In the genomic region with DNA sequence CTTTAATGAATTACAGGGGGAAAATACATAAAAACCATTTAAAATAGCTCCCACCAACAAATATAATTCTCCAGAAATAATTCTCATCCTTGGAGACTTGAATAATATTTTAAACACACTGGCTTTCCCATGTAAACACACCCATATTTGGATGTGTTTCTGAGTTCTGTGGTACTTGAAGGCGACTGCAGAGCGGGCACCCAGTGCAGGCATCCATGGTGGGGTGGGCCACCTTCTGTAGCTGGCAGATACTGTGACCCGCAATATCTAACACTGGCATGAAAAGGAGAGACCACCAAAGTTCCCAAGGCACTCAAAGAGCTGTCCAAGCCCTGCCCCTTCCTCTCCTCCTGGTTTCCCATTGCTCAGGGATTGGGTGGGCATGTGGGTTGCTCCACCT, we compare ENCODE assay signal across 22 mouse cellular contexts.
A peak's percentile ranks its signal among the peaks of the same experiment; 100 is the strongest.
DNase-seq lines count a peak whose midpoint lies in the region; ATAC-seq and TF ChIP-seq lines count a peak whose summit lies in the region.
"Had no signal": no experiment of that assay in that cellular context is flagged by ENCODE, and none has a peak within 500 bp of the region (broad histone marks: within the 10 kb centered on the region; RNA-seq: fewer than 3 reads in every experiment).

No protein-coding gene starts in this region.

- H3K27me3 ChIP-seq in heart, adult 2 months (ENCODE audit: control insufficient read depth, insufficient read depth, low read length): no peaks in the 10 kb centered on the region
- no peaks in the 10 kb centered on the region for H3K27me3 ChIP-seq in lung, embryonic 15.5 days
- no peaks in the 10 kb centered on the region for H3K27me3 ChIP-seq in small intestine, adult 2 months (ENCODE audit: control insufficient read depth, insufficient read depth, low read length)
- H3K27me3 ChIP-seq in stomach, postnatal 0 days (ENCODE audit: control insufficient read depth, insufficient read depth, low read length): no peaks in the 10 kb centered on the region
- H3K27me3 ChIP-seq: CH12.LX; embryonic facial prominence, embryonic 12.5 days; forebrain, embryonic 15.5 days; hindbrain, embryonic 12.5 days; Patski had no signal

- 96% methylated on average over 3 of the region's 3 CpGs for WGBS in heart, adult 2 months
- 61% methylated on average over 3 of the region's 3 CpGs for WGBS in lung, embryonic 15.5 days
- 74% methylated on average over 3 of the region's 3 CpGs for WGBS in lung, adult 2 months
- WGBS in small intestine, adult 2 months: 85% methylated on average over 3 of the region's 3 CpGs
- WGBS in stomach, postnatal 0 days: 56% methylated on average over 3 of the region's 3 CpGs

- no peak for TF ChIP-seq POLR2A in heart, adult 2 months (IDR thresholded peaks at IDR 0.05; ENCODE audit: insufficient read depth, low read depth, low read length)
- no peak for TF ChIP-seq POLR2A in lung, adult 2 months (IDR thresholded peaks at IDR 0.05; ENCODE audit: borderline replicate concordance, extremely low read depth, low read depth, low read length)
- no peak for TF ChIP-seq POLR2A in small intestine, adult 2 months (IDR thresholded peaks at IDR 0.05; ENCODE audit: low read depth, low read length)

- peak overlapping the region; percentile 11; the same call in 1 of the 2 replicates for H3K27ac ChIP-seq in heart, adult 2 months
- H3K27ac ChIP-seq in lung, embryonic 15.5 days: peak overlapping the region; percentile 58; the same call in 1 of the 2 replicates
- H3K27ac ChIP-seq in small intestine, adult 2 months (ENCODE audit: insufficient read depth, low read depth, low read length): 0 out of 2 replicates have a peak overlapping the region, but pooled peaks have one; percentile 37
- H3K27ac ChIP-seq in stomach, postnatal 0 days (replicated peaks): peak overlapping the region; percentile 90
- H3K27ac ChIP-seq: embryonic facial prominence, embryonic 12.5 days; forebrain, embryonic 15.5 days; heart, embryonic 10.5 days; hindbrain, embryonic 12.5 days had no signal

- DNase-seq in heart, adult 2 months: no peak
- DNase-seq in heart, adult 11 months: no peak
- no peak for DNase-seq in lung, adult 2 months
- no peak for DNase-seq in stomach, postnatal 0 days (ENCODE audit: low spot score)
- DNase-seq in adrenal gland, postnatal 14 days: no peak
- DNase-seq: adrenal gland, adult 2 months; adrenal gland, postnatal 36 days; cerebellum, adult 9-10 months; cerebellum, postnatal 25 days; gastrocnemius, postnatal 14 days; heart, postnatal 10 days; heart, postnatal 4 days had no signal

- H3K4me3 ChIP-seq in heart, adult 2 months: no peak overlapping the region
- H3K4me3 ChIP-seq in lung, embryonic 15.5 days: no peak overlapping the region
- no peak overlapping the region for H3K4me3 ChIP-seq in lung, adult 2 months (replicated peaks; ENCODE audit: extremely low read depth, low read depth, low read length)
- no peak overlapping the region for H3K4me3 ChIP-seq in small intestine, adult 2 months (ENCODE audit: low read depth, low read length)
- no peak overlapping the region for H3K4me3 ChIP-seq in stomach, postnatal 0 days (ENCODE audit: low read depth, low read length)
- H3K4me3 ChIP-seq: embryonic facial prominence, embryonic 12.5 days; forebrain, embryonic 15.5 days; heart, embryonic 10.5 days; hindbrain, embryonic 12.5 days had no signal

- no peaks in the 10 kb centered on the region for H3K36me3 ChIP-seq in heart, adult 2 months (ENCODE audit: control insufficient read depth, insufficient read depth, low read length)
- H3K36me3 ChIP-seq in lung, embryonic 15.5 days: peaks cover under 1% of the 10 kb centered on the region; the same call in 1 of the 2 replicates
- no peaks in the 10 kb centered on the region; the same call in 1 of the 2 replicates for H3K36me3 ChIP-seq in small intestine, adult 2 months (ENCODE audit: control insufficient read depth, insufficient read depth, low read length)
- peaks cover 7% of the 10 kb centered on the region; the same call in 1 of the 2 replicates for H3K36me3 ChIP-seq in stomach, postnatal 0 days (ENCODE audit: control insufficient read depth, insufficient read depth, low read length)
- H3K36me3 ChIP-seq: hindbrain, embryonic 12.5 days had no signal

- no peaks in the 10 kb centered on the region for H3K9me3 ChIP-seq in lung, embryonic 15.5 days
- no peaks in the 10 kb centered on the region for H3K9me3 ChIP-seq in stomach, postnatal 0 days (ENCODE audit: control insufficient read depth, low read length)
- H3K9me3 ChIP-seq: embryonic facial prominence, embryonic 12.5 days; forebrain, embryonic 15.5 days; heart, embryonic 10.5 days; hindbrain, embryonic 12.5 days had no signal

- intact Hi-C loops in heart, adult 2 months (cut with DNase I): loop anchor here (5.0 kb wide), 1 partner anchor 73 kb away; a partner anchor contains a TSS

- no peak overlapping the region for H3K4me2 ChIP-seq in lung, embryonic 15.5 days
- no peak overlapping the region for H3K4me2 ChIP-seq in stomach, postnatal 0 days (replicated peaks; ENCODE audit: low read depth)
- H3K4me2 ChIP-seq: embryonic facial prominence, embryonic 12.5 days; forebrain, embryonic 15.5 days; hindbrain, embryonic 12.5 days had no signal

- no peaks in the 10 kb centered on the region for H3K79me2 ChIP-seq in heart, adult 2 months (replicated peaks; ENCODE audit: control insufficient read depth, insufficient read depth, low read length)

- H3K9ac ChIP-seq in heart, adult 2 months (ENCODE audit: low read depth, low read length): no peak overlapping the region
- H3K9ac ChIP-seq in lung, embryonic 15.5 days: no peak overlapping the region
- no peak overlapping the region for H3K9ac ChIP-seq in stomach, postnatal 0 days (ENCODE audit: low read length)
- H3K9ac ChIP-seq: embryonic facial prominence, embryonic 12.5 days; forebrain, embryonic 15.5 days; hindbrain, embryonic 12.5 days had no signal

- peaks cover 4% of the 10 kb centered on the region for H3K4me1 ChIP-seq in heart, adult 2 months (ENCODE audit: control insufficient read depth, insufficient read depth, low read length)
- H3K4me1 ChIP-seq in lung, embryonic 15.5 days: peaks cover 3% of the 10 kb centered on the region; the same call in 1 of the 2 replicates
- H3K4me1 ChIP-seq in lung, adult 2 months (ENCODE audit: control insufficient read depth, insufficient read depth, low read length): no peaks in the 10 kb centered on the region
- H3K4me1 ChIP-seq in small intestine, adult 2 months (ENCODE audit: control insufficient read depth, insufficient read depth, insufficient read length, low read length): no peaks in the 10 kb centered on the region; the same call in 1 of the 2 replicates
- no peaks in the 10 kb centered on the region for H3K4me1 ChIP-seq in stomach, postnatal 0 days (replicated peaks; ENCODE audit: control insufficient read depth, insufficient read depth)

- 0 out of 2 replicates have a peak, but pooled peaks have one; percentile 36 for ATAC-seq in lung, embryonic 15.5 days (ENCODE audit: borderline replicate concordance, extremely low read depth, low FRiP score, low TSS enrichment)
- peak; percentile 26; the same call in 1 of the 2 replicates for ATAC-seq in stomach, postnatal 0 days (ENCODE audit: low FRiP score, low TSS enrichment)
- ATAC-seq: activated CD4-positive, CD25-positive, alpha-beta regulatory T cell, adult 4 months; forebrain, embryonic 15.5 days; hindbrain, embryonic 16.5 days; Patski had no signal

- no peak for TF ChIP-seq CTCF in heart, adult 2 months (IDR thresholded peaks at IDR 0.05)
- no peak for TF ChIP-seq CTCF in lung, adult 2 months (IDR thresholded peaks at IDR 0.05; ENCODE audit: insufficient read depth, low read length)
- no peak for TF ChIP-seq CTCF in small intestine, adult 2 months (IDR thresholded peaks at IDR 0.05; ENCODE audit: extremely low read depth, insufficient read length, insufficient replicate concordance, low read depth, low read length)
- no peak for TF ChIP-seq CTCF in stomach, postnatal 0 days (IDR thresholded peaks at IDR 0.05; ENCODE audit: low read depth)

- no peak for TF ChIP-seq EP300 in heart, adult 2 months (IDR thresholded peaks at IDR 0.05; ENCODE audit: insufficient read depth, low read depth, low read length)
- TF ChIP-seq EP300 in stomach, postnatal 0 days (optimal IDR thresholded peaks at IDR 0.05): peak; percentile 72

Comparison
In these comparisons a context has a peak if more than half of its experiments do, and no peak if none do; other contexts are left out.
1. H3K27ac ChIP-seq: peak in every context shown above with its lines; median percentile 90 in stomach, postnatal 0 days; 58 in lung, embryonic 15.5 days; 37 in small intestine, adult 2 months; 11 in heart, adult 2 months.